Mouse (Mus musculus) liver, embryonic 16.5 days (tissue): ENCODE data around the gene Cbfa2t2. TPM values are rescaled to one million over a fixed set of nuclear protein-coding genes. Genes with fewer than 3 reads are reported as not detected.

Experiments used
- ATAC-seq: fragments of 200-750 bp; cut with Nextera tagmentation; 2 replicates; pipeline ENCODE4 v1.8.0; 2017; ENCODE audit warnings: low read depth, mild to moderate bottlenecking, moderate number of reproducible peaks, moderate library complexity
- H3K27ac ChIP-seq: fragments of 300-500 bp; sonication (generic); 2 replicates; pipeline ENCODE4 v1.5.1; 2014; ENCODE audit warnings: mild to moderate bottlenecking, low read length
- H3K27me3 ChIP-seq: fragments of 300-500 bp; sonication (generic); 2 replicates; pipeline ENCODE4 v1.6.1; 2014; ENCODE audit warnings: low read depth, low read length, mixed read lengths; ENCODE audit not compliant: control insufficient read depth, insufficient read depth
- H3K36me3 ChIP-seq: fragments of 300-500 bp; sonication (generic); 2 replicates; pipeline ENCODE4 v1.6.1; 2014; ENCODE audit warnings: mild to moderate bottlenecking; ENCODE audit not compliant: control insufficient read depth, insufficient read depth
- H3K4me1 ChIP-seq: fragments of 300-500 bp; sonication (generic); 2 replicates; pipeline ENCODE4 v1.6.1; 2014; ENCODE audit warnings: low read depth, low read length, mixed read lengths; ENCODE audit not compliant: control insufficient read depth
- H3K4me2 ChIP-seq: fragments of 300-500 bp; sonication (generic); 2 replicates; pipeline ENCODE4 v1.6.1; 2014; ENCODE audit warnings: low read depth, low read length, mixed read lengths
- H3K4me3 ChIP-seq: fragments of 300-500 bp; sonication (generic); 2 replicates; pipeline ENCODE4 v1.5.1; 2014; ENCODE audit warnings: low read depth, mild to moderate bottlenecking, low read length
- H3K9ac ChIP-seq: fragments of 300-500 bp; sonication (generic); 2 replicates; pipeline ENCODE4 v1.6.1; 2014; ENCODE audit warnings: low read depth, low read length
- H3K9me3 ChIP-seq: fragments of 300-500 bp; sonication (generic); replicated peaks from 2 replicates; pipeline ENCODE4 v1.6.1; 2016; ENCODE audit warnings: low read length; ENCODE audit not compliant: control insufficient read depth
- WGBS: fragments of 180-500 bp; shearing (Covaris S2); extraction: QIAGEN DNeasy Blood & Tissue Kit; methylation state at CpG from one replicate; pipeline ENCODE4 v1.1.7; 2014; ENCODE audit not compliant: insufficient replicate concordance; 5-methylcytosine and 5-hydroxymethylcytosine counted together
- polyA plus RNA-seq: library from polyadenylated mRNA; unstranded; fragments of >200 nt; fragmentation: Nextera tagmentation; extraction: Ambion mirVana; gene quantifications from 2 replicates; pipeline ENCODE4 v1.2.1, GENCODE M21; 2015

Cbfa2t2 gene
- polyA plus RNA-seq, 1 experiment from 2014 or later, result 8.2 TPM

- Histone ChIP-seq H3K9ac (no peak overlapping the region), H3K27me3 (no peaks in the 10 kb centered on the region), H3K9me3 (no peaks in the 10 kb centered on the region), H3K4me3 (no peak overlapping the region), H3K4me2 (no peak overlapping the region), H3K36me3 (peaks cover 15% of the 10 kb centered on the region), H3K27ac (no peak overlapping the region), H3K4me1 (peaks cover 19% of the 10 kb centered on the region)
- WGBS, result 48% methylated on average over 5 of the region's 5 CpGs
- ATAC-seq, result no peak
Observed at GRCm38 (mm10) chr2:154557184-154557832, 121.0 kb downstream of the Cbfa2t2 start.

DNA sequence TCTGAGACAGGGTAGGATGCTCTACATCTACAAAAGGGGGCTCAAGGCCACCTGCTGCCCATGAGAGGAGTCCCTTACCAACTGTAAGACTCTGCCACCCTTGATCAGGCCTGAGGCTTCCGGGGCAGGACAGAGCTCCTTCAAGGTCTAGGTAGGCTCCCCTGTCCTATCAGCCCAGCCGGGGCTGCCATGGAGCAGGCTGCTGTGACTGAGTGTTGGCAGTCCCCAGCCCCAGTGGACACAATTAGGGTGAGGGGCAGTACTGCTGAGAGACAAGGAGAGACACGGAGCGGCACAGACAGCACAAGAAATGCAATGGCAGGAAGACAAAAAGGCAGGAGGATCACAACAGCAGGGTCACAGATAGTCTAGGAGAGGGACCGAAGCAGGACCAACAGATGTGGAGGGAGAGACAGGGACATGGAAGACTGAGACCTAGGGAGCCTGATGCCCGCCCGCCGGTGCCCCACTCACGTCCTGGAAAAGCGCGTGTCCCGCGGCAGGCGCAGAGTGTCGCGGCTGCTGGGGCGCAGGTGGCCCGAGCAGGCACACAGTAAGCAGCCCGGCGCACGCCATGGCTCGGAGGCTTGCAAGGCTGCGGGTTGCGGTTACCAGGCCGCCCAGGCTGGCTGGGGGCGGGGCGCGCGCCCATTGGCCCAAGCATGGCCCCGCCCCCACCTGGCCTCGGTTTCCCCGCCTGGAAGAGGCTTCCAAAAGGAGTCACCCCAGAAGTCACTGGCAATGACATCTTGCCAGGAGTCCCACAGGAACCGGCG, 122.2 kb downstream of the Cbfa2t2 start, which contains the start of gene Necab3:
TSS of gene Necab3 (minus strand) at position 627 of the 776 bp plus-strand sequence.
- Histone ChIP-seq H3K9ac (peak within 1 kb of the TSS; percentile 47; the same call in 1 of the 2 replicates), H3K4me3 (peak within 1 kb of the TSS; percentile 43), H3K36me3 (peaks cover 25% of the 10 kb centered on the region), H3K27me3 (no peaks in the 10 kb centered on the region), H3K9me3 (no peaks in the 10 kb centered on the region), H3K27ac (0 out of 2 replicates have a peak within 1 kb of the TSS, but pooled peaks have one; percentile 17), H3K4me2 (peak within 1 kb of the TSS; percentile 74), H3K4me1 (peaks cover 12% of the 10 kb centered on the region)
- ATAC-seq, result peak; percentile 70
- 4% methylated on average over 34 of the region's 34 CpGs for WGBS

GRCm38 (mm10) chr2:154563612-154564170, 127.4 kb downstream of the Cbfa2t2 start:
- no peaks in the 10 kb centered on the region for H3K9me3 ChIP-seq
- WGBS, result 91% methylated on average over 22 of the region's 22 CpGs
- no peak overlapping the region for H3K9ac ChIP-seq
- peaks cover 36% of the 10 kb centered on the region for H3K36me3 ChIP-seq
- peaks cover 41% of the 10 kb centered on the region for H3K4me1 ChIP-seq
- H3K27me3 ChIP-seq, result no peaks in the 10 kb centered on the region
- H3K27ac ChIP-seq, result no peak overlapping the region
- H3K4me3 ChIP-seq, result no peak overlapping the region
- no peak overlapping the region for H3K4me2 ChIP-seq
- ATAC-seq, result no peak

- 78% methylated on average over 3 of the region's 3 CpGs for WGBS
- H3K9me3 ChIP-seq, result no peaks in the 10 kb centered on the region
- H3K27ac ChIP-seq, result no peak overlapping the region
- H3K9ac ChIP-seq, result no peak overlapping the region
- H3K36me3 ChIP-seq, result peaks cover 34% of the 10 kb centered on the region
- no peak overlapping the region for H3K4me2 ChIP-seq
- no peak overlapping the region for H3K4me3 ChIP-seq
- ATAC-seq, result no peak
- no peaks in the 10 kb centered on the region for H3K27me3 ChIP-seq
- H3K4me1 ChIP-seq, result peaks cover 43% of the 10 kb centered on the region
Observed at GRCm38 (mm10) chr2:154565562-154565961, 129.3 kb downstream of the Cbfa2t2 start.

DNA sequence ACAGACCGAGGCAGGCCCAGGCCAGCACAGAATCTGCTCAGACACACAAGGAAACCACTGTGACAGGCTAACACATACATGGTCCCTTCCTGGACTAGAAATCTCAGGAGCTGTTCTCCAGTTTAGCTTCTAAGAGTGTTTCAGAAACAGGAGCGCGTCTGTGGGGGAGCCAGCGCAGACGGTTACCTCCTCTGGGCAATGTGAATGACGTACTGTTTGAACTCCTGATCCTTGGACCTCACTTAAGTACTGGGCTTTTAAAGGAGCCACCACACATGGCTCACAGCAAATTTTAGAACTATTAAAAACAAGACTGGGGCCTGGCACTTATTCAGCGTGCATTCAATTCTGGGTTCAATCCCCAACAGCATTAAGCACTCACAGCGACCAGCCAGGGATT, 130.4 kb downstream of the Cbfa2t2 start:
- 76% methylated on average over 8 of the region's 8 CpGs for WGBS
- H3K9ac ChIP-seq, result no peak overlapping the region

GRCm38 (mm10) chr2:154567766-154568165, 131.5 kb downstream of the Cbfa2t2 start:
- no peaks in the 10 kb centered on the region for H3K27me3 ChIP-seq
- peaks cover 52% of the 10 kb centered on the region for H3K4me1 ChIP-seq
- WGBS, result 64% methylated on average over 2 of the region's 2 CpGs
- no peak for ATAC-seq
- no peaks in the 10 kb centered on the region for H3K9me3 ChIP-seq
- peak overlapping the region; percentile 79 for H3K4me3 ChIP-seq
- peak overlapping the region; percentile 79 for H3K4me2 ChIP-seq
- H3K36me3 ChIP-seq, result peaks cover 18% of the 10 kb centered on the region
- peak overlapping the region; percentile 73 for H3K9ac ChIP-seq
- H3K27ac ChIP-seq, result peak overlapping the region; percentile 84

More for the DNA sequence above, 130.4 kb downstream of the Cbfa2t2 start:
- Histone ChIP-seq H3K36me3 (peaks cover 25% of the 10 kb centered on the region), H3K4me3 (no peak overlapping the region), H3K27me3 (no peaks in the 10 kb centered on the region), H3K4me1 (peaks cover 52% of the 10 kb centered on the region), H3K27ac (no peak overlapping the region), H3K4me2 (no peak overlapping the region), H3K9me3 (no peaks in the 10 kb centered on the region)
- ATAC-seq, result no peak

GRCm38 (mm10) chr2:154568329-154569070, 132.2 kb downstream of the Cbfa2t2 start:
- peak; percentile 3; the same call in 1 of the 2 replicates for ATAC-seq
- Histone ChIP-seq H3K9me3 (no peaks in the 10 kb centered on the region), H3K27ac (peak overlapping the region; percentile 84), H3K9ac (peak overlapping the region; percentile 73), H3K4me2 (peak overlapping the region; percentile 79), H3K4me3 (peak overlapping the region; percentile 79), H3K36me3 (peaks cover 11% of the 10 kb centered on the region), H3K4me1 (peaks cover 52% of the 10 kb centered on the region), H3K27me3 (no peaks in the 10 kb centered on the region)
- WGBS, result 15% methylated on average over 10 of the region's 10 CpGs

- under 1% methylated on average over 62 of the region's 70 CpGs for WGBS
- H3K9me3 ChIP-seq, result no peaks in the 10 kb centered on the region
- peaks cover 52% of the 10 kb centered on the region for H3K4me1 ChIP-seq
Observed at GRCm38 (mm10) chr2:154569071-154569748, 132.9 kb downstream of the Cbfa2t2 start.

More at GRCm38 (mm10) chr2:154569071-154569748, 132.9 kb downstream of the Cbfa2t2 start:
- H3K4me2 ChIP-seq, result peak overlapping the region; percentile 79
- peaks cover 4% of the 10 kb centered on the region for H3K36me3 ChIP-seq
- H3K27me3 ChIP-seq, result no peaks in the 10 kb centered on the region
- H3K27ac ChIP-seq, result peak overlapping the region; percentile 84
- peak; percentile 80 for ATAC-seq
- peak overlapping the region; percentile 79 for H3K4me3 ChIP-seq
- peak overlapping the region; percentile 73 for H3K9ac ChIP-seq
